ENCODE assay signal across 10 mouse cellular contexts in the genomic region with DNA sequence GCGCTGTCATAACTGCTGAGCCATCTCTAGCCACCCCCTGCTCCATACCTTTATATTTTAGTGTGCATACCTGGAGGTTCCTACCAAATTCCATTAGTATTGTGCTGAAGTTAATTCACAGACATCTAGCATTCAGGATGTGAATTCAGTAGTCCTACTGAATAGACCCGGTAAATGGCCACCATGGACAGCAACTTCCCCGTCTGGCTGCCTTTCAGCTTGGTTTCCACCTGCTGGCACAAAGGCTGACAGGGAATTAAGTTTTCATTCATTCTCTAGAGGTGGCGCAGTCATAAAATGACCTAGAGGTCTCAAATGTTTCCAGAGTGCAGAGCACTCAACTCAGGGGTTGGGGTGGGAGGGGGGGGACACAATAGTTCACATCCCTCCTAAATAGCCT.
DNase-seq lines count a peak whose midpoint lies in the region; ATAC-seq and TF ChIP-seq lines count a peak whose summit lies in the region.
"Had no signal": no experiment of that assay in that cellular context is flagged by ENCODE, and none has a peak within 500 bp of the region (broad histone marks: within the 10 kb centered on the region; RNA-seq: fewer than 3 reads in every experiment).

No protein-coding gene starts in this region.

- DNase-seq in hindbrain, postnatal 0 days (ENCODE audit: low spot score) = no peak
- no peak for DNase-seq in hindbrain, embryonic 14.5 days (ENCODE audit: low spot score)
- peak; percentile 63 for DNase-seq in testis, postnatal 10 days (ENCODE audit: low spot score)
- no peak for DNase-seq in testis, postnatal 14 days (ENCODE audit: low spot score)
- peak; percentile 81 for DNase-seq in embryonic facial prominence, embryonic 11.5 days (ENCODE audit: low spot score)
- no peak for DNase-seq in urinary bladder, postnatal 25 days (ENCODE audit: low spot score)
- DNase-seq in frontal cortex, postnatal 14 days (ENCODE audit: low spot score in 2 of 2) = no peak
- DNase-seq: lung, adult 18-20 months; spleen, adult 18-20 months; thymus, postnatal 25 days had no signal

- 0 out of 2 replicates have a peak, but pooled peaks have one; percentile 17 for TF ChIP-seq CTCF in hindbrain, postnatal 0 days (IDR thresholded peaks at IDR 0.05; ENCODE audit: low read depth)

- no peaks in the 10 kb centered on the region for H3K9me3 ChIP-seq in hindbrain, postnatal 0 days (ENCODE audit: low read length)
- no peaks in the 10 kb centered on the region for H3K9me3 ChIP-seq in hindbrain, embryonic 14.5 days (ENCODE audit: control insufficient read depth, low read length)
- no peaks in the 10 kb centered on the region for H3K9me3 ChIP-seq in embryonic facial prominence, embryonic 11.5 days (replicated peaks; ENCODE audit: control insufficient read depth, low read length)

- H3K4me1 ChIP-seq in hindbrain, postnatal 0 days (ENCODE audit: insufficient read depth, low read length) = no peaks in the 10 kb centered on the region
- peaks cover 21% of the 10 kb centered on the region for H3K4me1 ChIP-seq in hindbrain, embryonic 14.5 days (replicated peaks; ENCODE audit: control insufficient read depth, insufficient read depth, low read length)
- H3K4me1 ChIP-seq in embryonic facial prominence, embryonic 11.5 days (ENCODE audit: control insufficient read depth, insufficient read depth, low read length) = no peaks in the 10 kb centered on the region

- no peak overlapping the region for H3K27ac ChIP-seq in hindbrain, postnatal 0 days
- H3K27ac ChIP-seq in hindbrain, embryonic 14.5 days = no peak overlapping the region
- H3K27ac ChIP-seq in embryonic facial prominence, embryonic 11.5 days (replicated peaks; ENCODE audit: low read depth, low read length) = no peak overlapping the region

- no peak overlapping the region for H3K9ac ChIP-seq in hindbrain, postnatal 0 days (replicated peaks; ENCODE audit: low read length)
- H3K9ac ChIP-seq in hindbrain, embryonic 14.5 days = no peak overlapping the region
- no peak overlapping the region for H3K9ac ChIP-seq in embryonic facial prominence, embryonic 11.5 days (replicated peaks; ENCODE audit: low read length)

- no peaks in the 10 kb centered on the region for H3K36me3 ChIP-seq in hindbrain, postnatal 0 days (ENCODE audit: insufficient read depth, low read length)
- H3K36me3 ChIP-seq in hindbrain, embryonic 14.5 days (replicated peaks; ENCODE audit: control insufficient read depth, insufficient read depth) = no peaks in the 10 kb centered on the region
- no peaks in the 10 kb centered on the region for H3K36me3 ChIP-seq in embryonic facial prominence, embryonic 11.5 days (replicated peaks; ENCODE audit: control insufficient read depth, insufficient read depth, low read depth, low read length)

- no peaks in the 10 kb centered on the region for H3K27me3 ChIP-seq in hindbrain, postnatal 0 days (ENCODE audit: insufficient read depth, low read length)
- no peaks in the 10 kb centered on the region for H3K27me3 ChIP-seq in hindbrain, embryonic 14.5 days (ENCODE audit: control insufficient read depth, insufficient read depth, low read length)
- H3K27me3 ChIP-seq in embryonic facial prominence, embryonic 11.5 days (ENCODE audit: control insufficient read depth, insufficient read depth, low read length) = peaks cover 43% of the 10 kb centered on the region

- H3K4me2 ChIP-seq in hindbrain, postnatal 0 days (ENCODE audit: low read depth, low read length) = no peak overlapping the region
- H3K4me2 ChIP-seq in hindbrain, embryonic 14.5 days (replicated peaks) = no peak overlapping the region
- no peak overlapping the region for H3K4me2 ChIP-seq in embryonic facial prominence, embryonic 11.5 days (ENCODE audit: low read depth, low read length)

- WGBS in hindbrain, postnatal 0 days = 30% methylated on average over 4 of the region's 4 CpGs
- WGBS in hindbrain, embryonic 14.5 days = 29% methylated on average over 4 of the region's 4 CpGs
- 19% methylated on average over 4 of the region's 4 CpGs for WGBS in embryonic facial prominence, embryonic 11.5 days

- ATAC-seq in hindbrain, postnatal 0 days = no peak
- ATAC-seq in hindbrain, embryonic 14.5 days (ENCODE audit: low FRiP score) = no peak
- ATAC-seq in embryonic facial prominence, embryonic 11.5 days (replicated peaks; ENCODE audit: insufficient number of reproducible peaks, low FRiP score, low TSS enrichment, low read depth) = no peak

- H3K4me3 ChIP-seq in hindbrain, postnatal 0 days (ENCODE audit: low read length) = no peak overlapping the region
- H3K4me3 ChIP-seq in hindbrain, embryonic 14.5 days (replicated peaks; ENCODE audit: low read length) = no peak overlapping the region
- no peak overlapping the region for H3K4me3 ChIP-seq in embryonic facial prominence, embryonic 11.5 days (ENCODE audit: low read depth, low read length)

Comparison
In these comparisons a context has a peak if more than half of its experiments do, and no peak if none do; other contexts are left out.
1. DNase-seq: peak in testis, postnatal 10 days (single experiment) and embryonic facial prominence, embryonic 11.5 days (single experiment); none in hindbrain, postnatal 0 days (single experiment), hindbrain, embryonic 14.5 days (single experiment), testis, postnatal 14 days (single experiment), urinary bladder, postnatal 25 days (single experiment) and frontal cortex, postnatal 14 days (0 of 2).